Mouse (Mus musculus): ENCODE measurements around the gene Ap3d1. TPM values are rescaled to one million over a fixed set of nuclear protein-coding genes. Genes with fewer than 3 reads are reported as not detected.

Ap3d1 gene
- total RNA-seq, 2 experiments from 2014 or later = 27.0 to 33.5 TPM

DNA sequence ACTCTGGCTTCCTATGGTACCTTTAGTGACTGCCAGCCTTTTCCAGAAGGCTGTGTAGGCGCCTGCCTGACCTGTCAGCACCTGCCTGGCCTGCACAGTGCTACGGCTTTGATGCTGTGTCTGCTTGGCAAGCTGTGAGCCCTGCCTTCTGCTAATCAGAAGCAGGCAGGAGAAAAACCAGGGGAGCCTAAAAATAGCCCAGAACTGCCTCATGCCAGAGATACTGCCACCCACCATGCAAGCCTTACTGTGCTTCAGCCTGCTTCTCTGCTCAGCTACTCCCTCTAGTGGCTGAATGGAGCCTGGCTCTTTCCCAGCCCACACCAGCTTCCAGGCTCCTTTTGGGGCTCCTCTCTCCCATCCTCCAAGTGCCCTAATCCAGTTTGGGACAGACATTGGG is 32.5 kb upstream of the Ap3d1 start:
- H3K4me3 ChIP-seq = no peak overlapping the region; the same call in 1 of the 2 replicates
- DNase-seq = peak; percentile 88
- peak overlapping the region; percentile 88 for H3K27ac ChIP-seq
- intact Hi-C loops (cut with DNase I) = loop anchor here (2.0 kb wide), 2 partner anchors 18 to 28 kb away; no protein-coding TSS in a partner anchor
- TF ChIP-seq CTCF (IDR thresholded peaks at IDR 0.05) = peak; percentile 99; the same call in 1 of the 2 replicates

GRCm38 (mm10) chr10:80773816-80774215 is 31.8 kb upstream of the Ap3d1 start:
- DNase-seq = no peak
- no peak for TF ChIP-seq CTCF (IDR thresholded peaks at IDR 0.05)
- Histone ChIP-seq H3K27ac (peak overlapping the region; percentile 88), H3K4me3 (no peak overlapping the region; the same call in 1 of the 2 replicates)
- intact Hi-C loops (cut with DNase I) = loop anchor here (2.0 kb wide), 2 partner anchors 17 to 27 kb away; no protein-coding TSS in a partner anchor

GRCm38 (mm10) chr10:80768365-80768764 is 26.3 kb upstream of the Ap3d1 start:
- Histone ChIP-seq H3K27ac (peak overlapping the region; percentile 83), H3K4me3 (no peak overlapping the region)
- DNase-seq = no peak
- intact Hi-C loops (cut with DNase I) = no loop called here
- TF ChIP-seq CTCF (IDR thresholded peaks at IDR 0.05) = no peak

DNA sequence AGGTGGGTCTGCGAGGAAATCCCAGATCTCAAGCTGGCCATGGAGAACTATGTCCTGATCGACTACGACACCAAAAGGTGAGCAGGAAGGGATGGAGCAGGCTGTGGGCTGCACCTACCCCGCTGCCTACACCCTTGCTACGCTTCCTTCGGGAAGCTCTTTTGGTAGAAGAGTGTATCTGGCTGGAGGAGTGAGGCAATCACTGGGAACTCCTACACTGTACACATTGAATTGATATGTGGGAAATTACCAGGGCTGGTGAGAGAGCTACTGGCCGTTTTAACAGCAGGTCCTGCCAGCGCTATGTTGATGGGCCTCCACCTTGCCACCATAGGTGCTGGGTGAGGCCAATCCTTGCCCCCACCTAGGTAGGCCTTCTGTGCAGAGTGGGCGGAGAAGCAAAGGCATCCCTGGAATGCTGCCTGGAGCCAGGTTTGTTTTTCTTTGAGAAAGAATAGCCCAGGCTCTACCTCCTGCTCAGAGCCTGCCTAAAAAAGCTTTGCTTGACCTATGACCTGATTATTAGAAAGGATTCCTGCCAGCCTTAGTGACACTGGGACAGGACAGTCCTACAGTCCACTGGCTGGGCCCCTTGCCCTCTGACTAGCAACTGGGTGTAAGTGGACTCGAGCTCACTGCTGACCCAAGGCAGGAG is 24.2 kb upstream of the Ap3d1 start:
- no peak for TF ChIP-seq CTCF (IDR thresholded peaks at IDR 0.05)
- Histone ChIP-seq H3K27ac (peak overlapping the region; percentile 67), H3K4me3 (no peak overlapping the region)
- no peak for DNase-seq
- intact Hi-C loops (cut with DNase I) = no loop called here

DNA sequence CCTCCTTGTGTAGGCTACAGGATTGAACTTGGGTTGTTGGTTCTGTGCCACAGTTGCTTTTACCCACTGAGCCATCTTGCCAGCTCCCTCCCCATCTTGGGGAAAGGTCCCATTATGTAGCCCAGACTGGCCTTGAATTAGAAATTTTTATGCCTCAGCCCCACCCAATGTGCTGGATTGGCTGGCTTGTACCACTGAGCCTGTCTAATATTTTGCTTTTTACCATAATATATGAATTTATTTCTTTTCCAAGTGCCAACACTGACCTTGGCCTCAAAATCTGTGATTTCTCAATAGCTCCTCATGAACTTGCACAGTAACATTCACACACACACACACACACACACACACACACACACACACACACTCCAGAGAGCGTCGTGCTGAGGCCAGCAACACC is 23.7 kb upstream of the Ap3d1 start:
- no peak for TF ChIP-seq CTCF (IDR thresholded peaks at IDR 0.05)
- DNase-seq = no peak
- Histone ChIP-seq H3K27ac (0 out of 2 replicates have a peak overlapping the region, but pooled peaks have one; percentile 16), H3K4me3 (no peak overlapping the region)
- intact Hi-C loops (cut with DNase I) = no loop called here

GRCm38 (mm10) chr10:80763502-80763901 is 21.4 kb upstream of the Ap3d1 start:
- no peak overlapping the region for H3K4me3 ChIP-seq
- TF ChIP-seq CTCF (IDR thresholded peaks at IDR 0.05) = no peak
- H3K27ac ChIP-seq = peak overlapping the region; percentile 49; the same call in 1 of the 2 replicates
- no peak for DNase-seq
- intact Hi-C loops (cut with DNase I) = no loop called here

GRCm38 (mm10) chr10:80761821-80762220 is 19.8 kb upstream of the Ap3d1 start:
- no peak overlapping the region for H3K4me3 ChIP-seq
- intact Hi-C loops (cut with DNase I) = no loop called here
- TF ChIP-seq CTCF (IDR thresholded peaks at IDR 0.05) = no peak
- DNase-seq = no peak
- H3K27ac ChIP-seq = peak overlapping the region; percentile 98

DNA sequence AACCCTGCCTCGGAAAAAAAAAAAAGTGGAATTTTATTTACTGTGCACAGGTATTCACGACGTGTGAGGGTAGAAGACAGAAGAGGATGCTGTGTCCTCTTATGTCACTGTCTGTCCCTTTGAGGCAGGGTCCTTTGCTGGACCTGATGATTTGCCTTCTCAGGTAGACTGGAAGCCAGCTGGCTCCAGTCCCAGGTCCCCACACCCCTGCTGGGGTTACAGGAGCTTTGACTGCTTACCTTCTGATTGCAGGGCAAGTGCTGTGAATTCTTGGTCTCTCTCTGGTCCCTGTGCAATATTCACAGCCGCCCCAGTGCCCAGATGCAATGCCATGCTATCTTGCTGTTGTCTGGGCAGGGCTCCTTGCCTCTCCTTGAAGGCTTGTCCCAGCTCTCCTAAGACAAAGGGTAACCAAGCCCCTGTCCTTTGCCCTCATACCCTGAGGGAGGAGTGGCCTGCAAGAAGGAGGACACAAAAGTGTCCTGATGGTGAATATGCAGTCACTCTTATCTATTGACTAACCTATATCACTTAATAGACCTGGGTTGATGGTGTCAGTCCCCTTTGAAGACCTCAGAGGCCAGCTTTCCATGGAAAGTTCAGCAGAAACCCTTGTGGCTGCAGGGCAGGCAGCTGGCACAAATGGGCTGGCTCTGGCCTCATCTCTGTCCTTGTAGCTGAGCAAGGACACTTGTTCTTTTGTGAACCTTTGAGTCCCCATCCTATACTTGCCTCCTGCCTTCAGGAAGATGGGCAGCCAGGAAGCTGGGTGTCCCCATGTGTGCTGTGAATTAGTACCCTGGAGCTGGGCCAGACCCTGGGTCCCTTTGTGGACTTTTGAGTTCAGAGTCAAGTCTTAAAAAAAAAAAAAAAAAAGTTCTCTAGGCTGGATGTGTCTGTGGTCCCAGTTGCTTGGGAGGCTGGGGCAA is 18.8 kb upstream of the Ap3d1 start:
- H3K27ac ChIP-seq = peak overlapping the region; percentile 98
- intact Hi-C loops (cut with DNase I) = no loop called here
- no peak for DNase-seq
- TF ChIP-seq CTCF (IDR thresholded peaks at IDR 0.05) = no peak
- no peak overlapping the region for H3K4me3 ChIP-seq

- intact Hi-C loops (cut with DNase I) = no loop called here
- Histone ChIP-seq H3K27ac (peak overlapping the region; percentile 98), H3K4me3 (peak overlapping the region; percentile 0; the same call in 1 of the 2 replicates)
- peak; percentile 59 for DNase-seq
- no peak for TF ChIP-seq CTCF (IDR thresholded peaks at IDR 0.05)
Measured at GRCm38 (mm10) chr10:80758651-80759050, 16.6 kb upstream of the Ap3d1 start.

GRCm38 (mm10) chr10:80757717-80758116 is 15.7 kb upstream of the Ap3d1 start:
- peak overlapping the region; percentile 98 for H3K27ac ChIP-seq
- peak; percentile 94 for DNase-seq
- intact Hi-C loops (cut with DNase I) = loop anchor here (2.0 kb wide), 1 partner anchor 17 kb away; no protein-coding TSS in a partner anchor
- peak; percentile 75 for TF ChIP-seq CTCF (IDR thresholded peaks at IDR 0.05)
- peak overlapping the region; percentile 92 for H3K4me3 ChIP-seq

DNA sequence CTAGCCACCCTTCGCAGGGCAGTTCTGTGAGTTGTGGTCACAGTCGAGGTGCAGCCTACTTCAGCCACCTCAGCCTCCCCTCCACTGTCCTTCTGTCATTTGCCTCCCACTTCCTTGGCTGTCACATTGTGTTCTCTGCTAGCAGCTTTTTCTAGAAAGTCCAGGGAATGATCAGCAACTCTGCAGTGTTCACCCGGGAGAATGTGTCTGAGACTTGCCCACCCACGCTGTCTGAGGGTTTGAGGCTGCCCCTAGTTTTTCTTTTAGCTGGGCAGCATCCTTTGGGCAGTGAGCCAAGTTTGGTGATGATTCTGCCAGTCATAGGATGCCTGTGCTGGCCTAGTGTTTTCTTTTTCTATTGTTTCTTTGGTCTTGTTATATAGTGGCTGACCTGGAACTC is 14.9 kb upstream of the Ap3d1 start:
- no peak for DNase-seq
- intact Hi-C loops (cut with DNase I) = loop anchor here (2.0 kb wide), 1 partner anchor 18 kb away; no protein-coding TSS in a partner anchor
- Histone ChIP-seq H3K4me3 (peak overlapping the region; percentile 92), H3K27ac (peak overlapping the region; percentile 98)
- no peak for TF ChIP-seq CTCF (IDR thresholded peaks at IDR 0.05)

DNA sequence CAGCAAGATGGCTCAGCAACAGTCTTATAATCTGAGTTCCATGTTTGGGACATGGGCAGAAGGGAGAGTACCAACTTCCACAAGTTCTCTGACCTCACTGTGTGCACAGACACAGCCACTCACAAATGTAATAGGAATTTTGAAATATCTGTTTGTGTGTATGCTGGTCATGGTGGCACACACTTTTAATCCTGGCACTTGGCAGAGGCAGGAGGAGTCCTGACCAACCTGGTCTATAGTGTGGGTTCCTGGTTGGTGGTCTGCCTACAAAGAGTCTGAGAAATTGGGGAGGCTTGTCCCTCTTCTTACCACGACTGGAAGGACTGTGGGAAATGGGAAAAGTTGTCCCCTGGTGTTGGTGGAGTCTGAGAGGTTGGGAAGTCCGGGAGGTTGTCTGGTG is 14.4 kb upstream of the Ap3d1 start:
- peak overlapping the region; percentile 98 for H3K27ac ChIP-seq
- TF ChIP-seq CTCF (IDR thresholded peaks at IDR 0.05) = no peak
- peak overlapping the region; percentile 92 for H3K4me3 ChIP-seq
- no peak for DNase-seq
- intact Hi-C loops (cut with DNase I) = loop anchor here (2.0 kb wide), 1 partner anchor 18 kb away; no protein-coding TSS in a partner anchor

GRCm38 (mm10) chr10:80756099-80756498 is 14.0 kb upstream of the Ap3d1 start:
- intact Hi-C loops (cut with DNase I) = loop anchor here (2.0 kb wide), 1 partner anchor 19 kb away; no protein-coding TSS in a partner anchor
- peak overlapping the region; percentile 98 for H3K27ac ChIP-seq
- no peak for DNase-seq
- H3K4me3 ChIP-seq = peak overlapping the region; percentile 92
- TF ChIP-seq CTCF (IDR thresholded peaks at IDR 0.05) = peak; percentile 30; the same call in 1 of the 2 replicates

Data from gastrocnemius, adult 2 months (tissue).